Mouse (Mus musculus) layer of hippocampus, adult 11-12 months (tissue): ENCODE data around the gene Mcm9.

Experiments used
- DNase-seq: peaks from one replicate; pipeline ENCODE4 v3.0.0; 2022; ENCODE audit warnings: low spot score

Gene Mcm9

DNA sequence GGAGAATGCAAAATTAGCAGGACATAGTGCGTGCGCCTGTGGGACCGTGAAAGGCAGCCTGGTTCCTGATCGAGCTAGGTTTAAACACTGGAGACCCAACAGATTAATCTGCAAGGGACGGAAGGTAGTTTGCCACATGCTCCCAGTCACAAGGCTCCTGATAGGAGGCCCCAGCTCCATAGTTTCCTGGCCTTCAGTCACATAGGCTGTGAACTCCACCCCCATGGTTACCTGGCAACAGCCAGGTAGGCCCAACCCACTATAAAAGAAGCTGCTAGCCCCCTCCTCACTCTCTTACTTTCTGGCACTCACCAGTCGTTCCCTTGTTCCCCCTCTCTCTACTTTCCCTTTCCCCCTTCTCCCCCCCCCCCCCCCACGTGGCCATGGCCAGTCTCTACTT is 50.1 kb downstream of the Mcm9 start:
- DNase-seq, result peak; percentile 8

GRCm38 (mm10) chr10:53568531-53568930 is 61.7 kb downstream of the Mcm9 start:
- no peak for DNase-seq

- no peak for DNase-seq
These were observed 64.7 kb downstream of the Mcm9 start for GRCm38 (mm10) chr10:53565538-53565937.

- DNase-seq, result no peak
These were observed 68.2 kb downstream of the Mcm9 start for GRCm38 (mm10) chr10:53562001-53562400.

- DNase-seq, result no peak
These were observed 92.6 kb downstream of the Mcm9 start for GRCm38 (mm10) chr10:53537596-53537995.

- no peak for DNase-seq
These were observed 97.9 kb downstream of the Mcm9 start for GRCm38 (mm10) chr10:53532297-53532696.

GRCm38 (mm10) chr10:53527838-53528773 is 102.1 kb downstream of the Mcm9 start:
- peak; percentile 81 for DNase-seq

GRCm38 (mm10) chr10:53527344-53527743 is 102.9 kb downstream of the Mcm9 start:
- no peak for DNase-seq

- DNase-seq, result no peak
These were observed 103.9 kb downstream of the Mcm9 start for GRCm38 (mm10) chr10:53526350-53526749.

DNA sequence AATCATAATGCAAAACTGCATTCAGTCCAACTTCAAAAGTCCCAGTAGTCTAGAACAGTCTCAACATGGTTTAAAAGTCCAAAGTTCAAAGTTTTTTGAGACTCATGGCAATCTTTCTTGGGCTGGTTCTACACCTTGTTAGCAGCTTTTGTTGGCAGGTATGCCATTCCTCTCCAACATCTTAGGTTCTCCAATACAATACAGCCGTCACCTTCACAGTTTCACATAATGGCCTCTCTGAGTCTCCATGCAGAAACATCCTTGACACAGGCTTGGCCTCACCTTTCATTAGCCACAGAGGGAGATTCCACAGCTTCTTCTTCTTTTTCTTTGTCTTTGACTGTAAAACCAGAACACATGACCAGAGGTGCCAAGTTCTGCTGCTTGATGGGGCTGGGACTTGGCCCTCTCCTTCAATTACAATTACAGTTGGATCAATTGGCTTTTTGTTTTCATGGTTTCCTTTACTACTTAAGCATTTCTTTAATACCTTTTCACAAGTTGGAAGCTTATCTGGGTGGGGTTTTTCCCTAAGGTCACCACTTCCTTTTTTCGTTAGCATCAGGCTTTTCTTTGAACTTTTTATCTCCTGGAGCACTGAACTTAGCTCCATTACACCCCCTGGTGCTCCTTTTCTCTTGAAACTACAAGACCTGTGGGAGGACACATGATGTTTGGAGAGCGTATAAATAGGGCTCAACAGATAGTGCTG is 104.8 kb downstream of the Mcm9 start:
- no peak for DNase-seq

DNA sequence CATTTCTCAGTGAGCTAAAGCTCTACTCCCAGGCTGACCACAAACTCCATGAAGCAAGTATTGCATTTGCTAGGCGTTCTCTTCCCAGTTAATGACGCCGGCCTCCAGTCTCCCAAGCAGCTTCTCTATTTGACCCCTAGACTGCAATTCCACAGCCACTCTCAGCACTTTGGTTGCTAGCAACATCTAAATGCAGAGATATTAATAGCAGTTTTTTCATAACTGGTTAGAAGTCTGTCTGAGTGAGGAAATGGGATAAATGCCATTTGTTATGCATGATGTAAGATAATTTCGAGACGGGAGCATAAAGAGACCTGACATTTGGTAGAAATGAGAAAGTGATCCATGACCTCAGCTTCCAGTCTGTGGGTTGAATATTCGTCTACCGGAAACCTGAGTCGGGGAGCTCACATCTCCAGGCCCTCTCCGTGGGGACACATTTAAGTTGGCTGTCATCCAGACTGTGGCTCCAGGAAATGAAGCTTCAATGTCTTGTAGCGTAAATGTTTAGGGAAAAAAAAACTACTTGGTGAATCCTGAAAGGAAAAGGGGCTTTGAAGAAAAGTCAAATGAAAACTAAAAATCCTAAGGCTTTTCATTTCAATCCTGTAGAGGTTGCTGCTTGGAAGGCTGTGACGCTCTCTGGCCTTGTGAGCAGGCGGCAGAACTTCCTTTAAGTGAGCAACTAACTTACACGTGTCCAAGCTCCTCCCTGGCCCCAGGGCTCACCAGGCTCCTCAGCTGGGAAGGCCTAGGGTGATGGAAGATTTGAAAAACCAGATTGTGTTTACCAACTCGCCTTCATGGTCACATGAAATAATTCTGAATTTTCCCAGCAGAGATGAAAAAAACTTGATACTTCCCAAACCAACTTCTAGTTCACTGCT is 110.9 kb downstream of the Mcm9 start:
- DNase-seq, result no peak

- no peak for DNase-seq
These were observed 111.7 kb downstream of the Mcm9 start for GRCm38 (mm10) chr10:53518599-53518913.

- DNase-seq, result no peak
These were observed 112.3 kb downstream of the Mcm9 start for GRCm38 (mm10) chr10:53517770-53518598.

DNA sequence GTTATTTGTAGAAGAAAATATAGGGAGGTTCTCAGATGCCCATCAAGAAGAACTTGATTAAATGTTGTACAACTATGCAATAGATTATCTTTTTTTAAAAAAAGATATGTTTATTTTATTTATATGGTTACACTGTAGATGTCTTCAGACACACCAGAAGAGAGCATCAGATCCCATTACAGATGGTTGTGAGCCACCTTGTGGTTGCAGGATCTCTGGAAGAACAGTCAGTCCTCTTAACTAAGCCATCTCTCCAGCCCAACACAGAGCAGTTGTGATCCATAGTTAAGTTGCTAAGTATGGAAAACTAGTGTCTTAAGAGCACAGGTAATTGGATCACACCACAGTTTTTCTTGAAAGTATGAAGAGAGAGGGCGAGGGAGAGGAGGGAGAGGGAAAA is 117.7 kb downstream of the Mcm9 start:
- DNase-seq, result no peak

DNA sequence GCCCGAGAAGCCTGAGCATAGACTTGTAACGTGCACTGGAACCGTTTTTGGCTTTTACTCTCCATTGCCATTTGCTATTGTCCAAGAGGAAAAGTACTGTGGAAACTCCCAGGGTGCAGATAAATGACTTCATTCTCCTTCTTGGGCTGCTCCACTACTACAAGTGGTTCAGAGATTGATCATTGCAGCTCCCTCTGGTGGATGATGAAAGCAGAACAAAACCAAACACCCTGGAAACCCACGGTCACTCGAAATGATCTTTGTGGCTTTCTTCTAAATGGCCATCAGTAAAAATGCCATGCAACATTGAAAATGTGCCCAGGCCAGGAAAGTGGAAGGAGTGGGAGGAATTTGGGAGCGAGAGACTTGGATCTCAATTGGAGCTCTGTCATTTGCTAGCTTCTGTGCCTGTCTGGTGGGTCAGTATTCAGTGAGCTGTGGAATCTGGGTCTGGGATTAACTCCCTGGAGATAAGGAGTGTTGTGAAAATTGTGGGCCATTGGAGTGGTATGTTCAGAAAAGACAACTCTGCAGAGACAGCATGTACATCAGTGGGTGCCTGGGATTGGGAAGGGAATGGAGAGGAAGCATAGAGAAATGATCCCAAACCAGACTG is 121.0 kb downstream of the Mcm9 start:
- DNase-seq, result peak; percentile 74

GRCm38 (mm10) chr10:53508676-53509075 is 121.6 kb downstream of the Mcm9 start:
- DNase-seq, result no peak

GRCm38 (mm10) chr10:53505526-53505925 is 124.7 kb downstream of the Mcm9 start:
- no peak for DNase-seq

DNA sequence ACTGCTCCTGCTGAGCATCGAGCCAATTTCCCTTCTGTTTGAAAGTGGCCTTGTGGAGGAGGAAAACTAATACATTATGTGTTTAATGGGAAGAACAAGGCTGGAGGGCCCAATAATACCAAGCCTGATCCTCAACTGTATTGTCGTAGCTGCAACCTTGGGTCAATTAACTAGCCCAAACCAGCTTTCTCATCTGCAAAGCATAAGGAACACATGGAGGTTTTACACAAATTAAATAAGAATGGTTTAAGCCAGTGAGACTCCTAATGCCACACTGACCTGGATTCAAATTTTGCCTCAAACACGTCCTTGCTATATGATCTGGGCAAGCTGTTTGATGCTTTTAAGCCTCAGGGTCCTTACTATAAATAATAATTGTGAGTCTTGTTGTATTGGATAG is 125.2 kb downstream of the Mcm9 start:
- DNase-seq, result no peak

DNA sequence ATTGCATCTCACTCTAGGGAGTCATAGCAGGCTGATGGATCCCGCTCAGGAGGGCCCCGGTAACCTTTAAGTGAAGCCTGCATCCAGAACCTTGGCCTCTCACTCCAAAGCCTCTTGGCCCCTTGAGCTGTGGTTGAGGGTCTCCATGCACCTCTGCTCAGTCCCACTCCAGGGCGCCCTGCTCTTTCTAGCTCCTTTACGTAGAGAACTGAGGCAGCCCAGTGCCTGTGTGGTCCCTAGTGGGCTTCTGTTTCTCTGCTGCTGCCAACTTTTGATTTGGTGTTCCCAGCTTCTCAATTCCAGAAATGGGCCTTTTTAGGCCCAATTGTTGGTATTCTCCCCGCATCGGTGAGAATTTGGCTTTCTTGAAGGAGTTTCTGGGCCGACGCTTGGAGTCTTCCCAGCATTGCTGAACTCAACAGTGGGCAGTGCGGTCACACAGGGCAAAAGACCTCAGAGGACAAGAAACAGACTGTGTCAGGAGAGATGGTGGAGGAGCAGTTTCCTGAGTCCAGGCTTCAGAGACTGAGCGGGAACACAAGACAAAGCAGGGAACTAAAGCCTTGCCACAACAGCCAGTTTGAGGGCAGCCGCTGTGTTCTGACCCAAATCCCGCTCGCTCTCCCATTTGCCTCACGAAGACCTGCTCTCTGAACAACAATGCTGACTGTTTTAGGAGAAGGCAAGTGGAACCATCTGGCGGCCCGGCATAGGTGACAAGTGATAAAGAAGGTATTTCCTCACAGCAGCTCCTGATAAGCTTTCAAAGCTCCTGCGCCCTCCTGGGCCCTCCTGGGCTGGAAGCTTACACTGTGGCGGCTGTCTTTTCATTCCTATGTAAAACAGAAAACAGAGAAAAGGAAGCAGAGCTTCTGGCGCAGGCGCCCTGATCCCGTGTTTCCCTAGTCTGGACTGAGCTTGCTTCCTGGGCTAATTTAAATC is 127.1 kb downstream of the Mcm9 start:
- DNase-seq, result peak; percentile 44

DNA sequence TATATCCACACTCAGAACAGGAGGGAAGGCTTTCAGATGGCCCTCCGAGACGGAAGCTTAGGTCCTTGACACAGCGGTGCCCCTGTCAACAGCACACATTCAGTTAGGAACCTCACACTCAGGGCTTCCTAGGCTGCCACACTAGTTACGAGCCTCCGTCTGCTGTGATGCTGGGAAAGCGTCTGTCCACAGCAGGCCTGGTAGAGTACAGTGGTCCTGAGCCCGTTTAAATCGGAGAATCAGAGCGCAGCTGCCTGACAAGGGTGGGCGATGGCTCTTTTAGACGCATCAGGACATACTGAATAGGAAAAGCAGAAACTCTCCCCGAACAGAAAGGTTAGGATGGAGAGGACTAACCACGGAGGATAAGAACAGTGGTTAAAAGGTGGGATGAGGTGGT is 127.8 kb downstream of the Mcm9 start:
- DNase-seq, result no peak
